Mouse (Mus musculus) cortical plate, adult 2 months (tissue): ENCODE measurements around the gene Exoc7.

Experiments
- CTCF ChIP-seq: fragments of 200-500 bp; IDR thresholded peaks from 2 replicates; pipeline ENCODE4 v1.5.1; 2011; ENCODE audit warnings: mild to moderate bottlenecking, control low read depth, low read length; ENCODE audit not compliant: insufficient read depth; ENCODE audit errors: extremely low read depth
- POLR2A ChIP-seq: fragments of 200-500 bp; IDR thresholded peaks from 2 replicates; pipeline ENCODE4 v1.6.1; 2011; ENCODE audit warnings: mild to moderate bottlenecking, low read length, control low read depth; ENCODE audit not compliant: insufficient read depth; ENCODE audit errors: extremely low read depth

- no peak for TF ChIP-seq CTCF
- no peak for TF ChIP-seq POLR2A
Measured at GRCm38 (mm10) chr11:116272589-116273468, 34.2 kb downstream of the Exoc7 start.
